21 mouse cellular contexts compared by ENCODE assay signal in genomic region chr17:3035099-3035498, GRCm38 (mm10).
DNase-seq lines count a peak whose midpoint lies in the region; ATAC-seq and TF ChIP-seq lines count a peak whose summit lies in the region.
"Had no signal": no experiment of that assay in that cellular context is flagged by ENCODE, and none has a peak within 500 bp of the region (broad histone marks: within the 10 kb centered on the region; RNA-seq: fewer than 3 reads in every experiment).

No protein-coding gene starts in this region.

- no peak for ATAC-seq in embryonic facial prominence, embryonic 14.5 days (ENCODE audit: low read depth)
- ATAC-seq in liver, embryonic 12.5 days, result no peak
- ATAC-seq in kidney, embryonic 14.5 days (ENCODE audit: low FRiP score, low TSS enrichment), result no peak
- ATAC-seq: forebrain, embryonic 13.5 days had no signal

- DNase-seq in embryonic facial prominence, embryonic 14.5 days (ENCODE audit: low spot score), result peak; percentile 0
- DNase-seq in embryonic facial prominence, embryonic 10.5 days (ENCODE audit: low spot score), result no peak
- peak; percentile 13 for DNase-seq in liver, adult 2 months (ENCODE audit: extremely low read depth, low read depth, low spot score)
- peak; percentile 11 for DNase-seq in urinary bladder, adult 2 months (ENCODE audit: low spot score)
- no peak for DNase-seq in urinary bladder, postnatal 36 days (ENCODE audit: low spot score in 2 of 2)
- DNase-seq: adrenal gland, postnatal 25 days; cerebellum, adult 18-20 months; cerebellum, postnatal 10 days; gastrocnemius, postnatal 14 days; kidney, adult 18-20 months; kidney, postnatal 36 days had no signal

- no peak for TF ChIP-seq CTCF in liver, adult 2 months (IDR thresholded peaks at IDR 0.05; ENCODE audit: low read depth, low read length)

- TF ChIP-seq POLR2A in liver, adult 2 months (IDR thresholded peaks at IDR 0.05; ENCODE audit: extremely low read depth, insufficient read depth, low read length), result no peak

- H3K4me2 ChIP-seq in embryonic facial prominence, embryonic 14.5 days (ENCODE audit: low read depth, low read length), result no peak overlapping the region
- no peak overlapping the region for H3K4me2 ChIP-seq in liver, embryonic 12.5 days
- H3K4me2 ChIP-seq in kidney, embryonic 14.5 days (replicated peaks; ENCODE audit: low read depth, low read length), result no peak overlapping the region
- H3K4me2 ChIP-seq: embryonic facial prominence, embryonic 15.5 days; forebrain, embryonic 13.5 days; heart, embryonic 11.5 days; hindbrain, embryonic 14.5 days; midbrain, embryonic 12.5 days; neural tube, embryonic 12.5 days had no signal

- H3K79me2 ChIP-seq in liver, adult 2 months (ENCODE audit: control insufficient read depth, insufficient read depth, low read length), result no peaks in the 10 kb centered on the region

- H3K4me1 ChIP-seq in embryonic facial prominence, embryonic 14.5 days (ENCODE audit: control insufficient read depth, insufficient read depth, low read length), result no peaks in the 10 kb centered on the region
- no peaks in the 10 kb centered on the region for H3K4me1 ChIP-seq in embryonic facial prominence, embryonic 10.5 days
- H3K4me1 ChIP-seq in liver, adult 2 months (ENCODE audit: control insufficient read depth, insufficient read depth, low read length), result no peaks in the 10 kb centered on the region
- H3K4me1 ChIP-seq in liver, embryonic 12.5 days, result no peaks in the 10 kb centered on the region
- H3K4me1 ChIP-seq in kidney, embryonic 14.5 days (ENCODE audit: control insufficient read depth, insufficient read depth, low read length), result no peaks in the 10 kb centered on the region
- H3K4me1 ChIP-seq: embryonic facial prominence, embryonic 15.5 days; forebrain, embryonic 13.5 days; midbrain, embryonic 12.5 days; neural tube, embryonic 12.5 days had no signal

- no peaks in the 10 kb centered on the region for H3K36me3 ChIP-seq in embryonic facial prominence, embryonic 14.5 days (ENCODE audit: control insufficient read depth, insufficient read depth, low read length)
- H3K36me3 ChIP-seq in embryonic facial prominence, embryonic 10.5 days (replicated peaks), result no peaks in the 10 kb centered on the region
- H3K36me3 ChIP-seq in liver, adult 2 months (ENCODE audit: control insufficient read depth, insufficient read depth, low read length), result no peaks in the 10 kb centered on the region
- H3K36me3 ChIP-seq in liver, embryonic 12.5 days, result no peaks in the 10 kb centered on the region
- no peaks in the 10 kb centered on the region for H3K36me3 ChIP-seq in kidney, embryonic 14.5 days (ENCODE audit: control insufficient read depth, insufficient read depth, low read length)
- H3K36me3 ChIP-seq: embryonic facial prominence, embryonic 15.5 days; midbrain, embryonic 12.5 days; neural tube, embryonic 12.5 days had no signal

- no peaks in the 10 kb centered on the region for H3K27me3 ChIP-seq in embryonic facial prominence, embryonic 14.5 days (replicated peaks; ENCODE audit: control insufficient read depth, insufficient read depth, low read length)
- H3K27me3 ChIP-seq in embryonic facial prominence, embryonic 10.5 days (replicated peaks; ENCODE audit: low read depth, poor library complexity, severe bottlenecking), result no peaks in the 10 kb centered on the region
- H3K27me3 ChIP-seq in liver, adult 2 months (ENCODE audit: control insufficient read depth, insufficient read depth, low read length), result no peaks in the 10 kb centered on the region
- H3K27me3 ChIP-seq in liver, embryonic 12.5 days (replicated peaks), result no peaks in the 10 kb centered on the region
- H3K27me3 ChIP-seq in kidney, embryonic 14.5 days (ENCODE audit: control insufficient read depth, insufficient read depth, low read length), result no peaks in the 10 kb centered on the region
- H3K27me3 ChIP-seq: embryonic facial prominence, embryonic 15.5 days; forebrain, embryonic 13.5 days; midbrain, embryonic 12.5 days; neural tube, embryonic 12.5 days had no signal

- H3K9ac ChIP-seq in embryonic facial prominence, embryonic 14.5 days (ENCODE audit: low read depth, low read length), result no peak overlapping the region
- H3K9ac ChIP-seq in liver, adult 2 months (ENCODE audit: low read depth, low read length), result no peak overlapping the region
- no peak overlapping the region for H3K9ac ChIP-seq in liver, embryonic 12.5 days
- H3K9ac ChIP-seq in kidney, embryonic 14.5 days (ENCODE audit: low read depth, low read length), result no peak overlapping the region
- H3K9ac ChIP-seq: embryonic facial prominence, embryonic 15.5 days; forebrain, embryonic 13.5 days; hindbrain, embryonic 14.5 days; midbrain, embryonic 12.5 days; neural tube, embryonic 12.5 days had no signal

- 87% methylated on average over 2 of the region's 2 CpGs for WGBS in embryonic facial prominence, embryonic 14.5 days
- WGBS in embryonic facial prominence, embryonic 10.5 days, result 78% methylated on average over 2 of the region's 2 CpGs
- 55% methylated on average over 2 of the region's 2 CpGs for WGBS in liver, adult 2 months
- WGBS in liver, embryonic 12.5 days (ENCODE audit: insufficient replicate concordance), result 34% methylated on average over 2 of the region's 2 CpGs
- WGBS in kidney, embryonic 14.5 days, result 67% methylated on average over 2 of the region's 2 CpGs

- no peak overlapping the region for H3K4me3 ChIP-seq in embryonic facial prominence, embryonic 14.5 days (ENCODE audit: low read depth, low read length)
- H3K4me3 ChIP-seq in embryonic facial prominence, embryonic 10.5 days, result no peak overlapping the region
- no peak overlapping the region for H3K4me3 ChIP-seq in liver, adult 2 months (ENCODE audit: insufficient read depth, low read depth, low read length)
- no peak overlapping the region for H3K4me3 ChIP-seq in liver, embryonic 12.5 days
- no peak overlapping the region for H3K4me3 ChIP-seq in kidney, embryonic 14.5 days (ENCODE audit: low read length)
- H3K4me3 ChIP-seq: embryonic facial prominence, embryonic 15.5 days; forebrain, embryonic 13.5 days; layer of hippocampus, adult 2 months; midbrain, embryonic 12.5 days; myocyte; neural tube, embryonic 12.5 days had no signal

- H3K27ac ChIP-seq in embryonic facial prominence, embryonic 14.5 days (replicated peaks; ENCODE audit: low read depth, low read length), result no peak overlapping the region
- no peak overlapping the region for H3K27ac ChIP-seq in embryonic facial prominence, embryonic 10.5 days (replicated peaks)
- no peak overlapping the region for H3K27ac ChIP-seq in liver, adult 2 months (replicated peaks; ENCODE audit: insufficient read depth, low read depth, low read length)
- no peak overlapping the region for H3K27ac ChIP-seq in liver, embryonic 12.5 days
- no peak overlapping the region for H3K27ac ChIP-seq in kidney, embryonic 14.5 days (ENCODE audit: low read depth, low read length)
- H3K27ac ChIP-seq: embryonic facial prominence, embryonic 15.5 days; forebrain, embryonic 13.5 days; hindbrain, embryonic 14.5 days; layer of hippocampus, adult 2 months; midbrain, embryonic 12.5 days; neural tube, embryonic 12.5 days had no signal

- H3K9me3 ChIP-seq in embryonic facial prominence, embryonic 14.5 days (ENCODE audit: control insufficient read depth, low read length), result peaks cover 8% of the 10 kb centered on the region; the same call in 1 of the 2 replicates
- H3K9me3 ChIP-seq in embryonic facial prominence, embryonic 10.5 days, result peaks cover 76% of the 10 kb centered on the region
- H3K9me3 ChIP-seq in liver, embryonic 12.5 days (replicated peaks), result peaks cover 33% of the 10 kb centered on the region
- H3K9me3 ChIP-seq in kidney, embryonic 14.5 days (ENCODE audit: control insufficient read depth, low read length), result peaks cover 17% of the 10 kb centered on the region
- H3K9me3 ChIP-seq: embryonic facial prominence, embryonic 15.5 days had no signal

Comparison
In these comparisons a context has a peak if more than half of its experiments do, and no peak if none do; other contexts are left out.
1. DNase-seq: peak in embryonic facial prominence, embryonic 14.5 days (single experiment), liver, adult 2 months (single experiment) and urinary bladder, adult 2 months (single experiment); none in embryonic facial prominence, embryonic 10.5 days (single experiment) and urinary bladder, postnatal 36 days (0 of 2).